In genomic region chr14:47027431-47028118, GRCm38 (mm10) we compare ENCODE assay signal across 23 mouse cellular contexts.
DNase-seq lines count a peak whose midpoint lies in the region; ATAC-seq and TF ChIP-seq lines count a peak whose summit lies in the region.
"Had no signal": no experiment of that assay in that cellular context is flagged by ENCODE, and none has a peak within 500 bp of the region (broad histone marks: within the 10 kb centered on the region; RNA-seq: fewer than 3 reads in every experiment).

No protein-coding gene starts in this region.

- no peak overlapping the region for H3K4me2 ChIP-seq in limb, embryonic 14.5 days (replicated peaks; ENCODE audit: low read depth, low read length, severe bottlenecking)
- no peak overlapping the region for H3K4me2 ChIP-seq in limb, embryonic 15.5 days
- H3K4me2 ChIP-seq: forebrain, embryonic 13.5 days; hindbrain, embryonic 15.5 days; liver, embryonic 12.5 days; midbrain, embryonic 11.5 days; neural tube, embryonic 12.5 days had no signal

- peak overlapping the region; percentile 50 for H3K27ac ChIP-seq in limb, embryonic 14.5 days (replicated peaks; ENCODE audit: low read depth, low read length)
- no peak overlapping the region for H3K27ac ChIP-seq in limb, embryonic 10.5 days
- H3K27ac ChIP-seq in limb, embryonic 15.5 days: peak overlapping the region; percentile 43; the same call in 1 of the 2 replicates
- H3K27ac ChIP-seq: forebrain, embryonic 13.5 days; hindbrain, embryonic 15.5 days; kidney, postnatal 0 days; liver, embryonic 12.5 days; neural tube, embryonic 12.5 days had no signal

- no peak for ATAC-seq in limb, embryonic 14.5 days (ENCODE audit: low FRiP score, low read depth)
- ATAC-seq in limb, embryonic 15.5 days (ENCODE audit: insufficient number of reproducible peaks, low FRiP score, low TSS enrichment, low read depth): no peak
- ATAC-seq: forebrain, embryonic 13.5 days; liver, embryonic 12.5 days had no signal

- peak; percentile 88 for DNase-seq in heart, adult 11 months
- DNase-seq in heart, postnatal 10 days: no peak
- DNase-seq in limb, embryonic 14.5 days (ENCODE audit: low spot score): no peak
- DNase-seq in limb, embryonic 10.5 days (ENCODE audit: low spot score): no peak
- peak; percentile 19 for DNase-seq in thymus, postnatal 4 days
- no peak for DNase-seq in adrenal gland, postnatal 14 days
- DNase-seq: cerebellum, adult 11 months; cerebellum, postnatal 10 days; gastrocnemius, postnatal 10 days; kidney, adult 2 months; left cerebral cortex, postnatal 4 days; lung, adult 2 months; lung, postnatal 14 days; retina, postnatal 1 day; right cerebral cortex, postnatal 25 days; spleen, adult 18-20 months had no signal

- H3K36me3 ChIP-seq in limb, embryonic 14.5 days (ENCODE audit: control insufficient read depth, insufficient read depth, low read length): no peaks in the 10 kb centered on the region
- no peaks in the 10 kb centered on the region for H3K36me3 ChIP-seq in limb, embryonic 10.5 days
- H3K36me3 ChIP-seq in limb, embryonic 15.5 days: no peaks in the 10 kb centered on the region
- H3K36me3 ChIP-seq: hindbrain, embryonic 15.5 days; liver, embryonic 12.5 days; neural tube, embryonic 12.5 days had no signal

- WGBS in limb, embryonic 14.5 days: 45% methylated on average over 6 of the region's 6 CpGs
- WGBS in limb, embryonic 10.5 days: 84% methylated on average over 6 of the region's 6 CpGs
- 38% methylated on average over 6 of the region's 6 CpGs for WGBS in limb, embryonic 15.5 days

- intact Hi-C loops in heart, postnatal 10 days (cut with DNase I): no loop called here

- H3K4me3 ChIP-seq in limb, embryonic 14.5 days (replicated peaks; ENCODE audit: low read length): no peak overlapping the region
- H3K4me3 ChIP-seq in limb, embryonic 10.5 days: no peak overlapping the region
- H3K4me3 ChIP-seq in limb, embryonic 15.5 days: no peak overlapping the region
- H3K4me3 ChIP-seq: forebrain, embryonic 13.5 days; hindbrain, embryonic 15.5 days; liver, embryonic 12.5 days; neural tube, embryonic 12.5 days had no signal

- H3K9ac ChIP-seq in limb, embryonic 14.5 days (ENCODE audit: low read depth, low read length, severe bottlenecking): no peak overlapping the region
- no peak overlapping the region for H3K9ac ChIP-seq in limb, embryonic 15.5 days
- H3K9ac ChIP-seq: forebrain, embryonic 13.5 days; hindbrain, embryonic 15.5 days; liver, embryonic 12.5 days; neural tube, embryonic 12.5 days had no signal

- H3K27me3 ChIP-seq in limb, embryonic 14.5 days (ENCODE audit: control insufficient read depth, insufficient read depth, low read length): no peaks in the 10 kb centered on the region
- H3K27me3 ChIP-seq in limb, embryonic 10.5 days (ENCODE audit: low read depth, poor library complexity, severe bottlenecking): no peaks in the 10 kb centered on the region
- H3K27me3 ChIP-seq in limb, embryonic 15.5 days: no peaks in the 10 kb centered on the region
- H3K27me3 ChIP-seq: forebrain, embryonic 13.5 days; hindbrain, embryonic 15.5 days; liver, embryonic 12.5 days; neural tube, embryonic 12.5 days had no signal

- H3K9me3 ChIP-seq in limb, embryonic 14.5 days (ENCODE audit: control insufficient read depth, low read length): no peaks in the 10 kb centered on the region
- H3K9me3 ChIP-seq in limb, embryonic 10.5 days (replicated peaks): no peaks in the 10 kb centered on the region
- H3K9me3 ChIP-seq in limb, embryonic 15.5 days: no peaks in the 10 kb centered on the region
- H3K9me3 ChIP-seq: forebrain, embryonic 13.5 days; hindbrain, embryonic 15.5 days; liver, embryonic 12.5 days; neural tube, embryonic 12.5 days had no signal

- peaks cover 4% of the 10 kb centered on the region; the same call in 1 of the 2 replicates for H3K4me1 ChIP-seq in limb, embryonic 14.5 days (ENCODE audit: control insufficient read depth, insufficient read depth, low read length)
- no peaks in the 10 kb centered on the region for H3K4me1 ChIP-seq in limb, embryonic 10.5 days
- H3K4me1 ChIP-seq in limb, embryonic 15.5 days: 0 out of 2 replicates have a peak, but pooled peaks cover 4% of the 10 kb centered on the region
- H3K4me1 ChIP-seq: hindbrain, embryonic 15.5 days; liver, embryonic 12.5 days had no signal

- no peak for TF ChIP-seq POLR2A in limb, embryonic 14.5 days (IDR thresholded peaks at IDR 0.05; ENCODE audit: borderline replicate concordance, extremely low read depth, insufficient read depth, insufficient read length)

Comparison
In these comparisons a context has a peak if more than half of its experiments do, and no peak if none do; other contexts are left out.
1. DNase-seq: peak in heart, adult 11 months (single experiment) and thymus, postnatal 4 days (single experiment); none in heart, postnatal 10 days (0 of 2), limb, embryonic 14.5 days (single experiment), limb, embryonic 10.5 days (single experiment) and adrenal gland, postnatal 14 days (single experiment).